Mouse (Mus musculus) limb, embryonic 11.5 days (tissue): ENCODE measurements around the gene Fam173a. TPM values are rescaled to one million over a fixed set of nuclear protein-coding genes. Genes with fewer than 3 reads are reported as not detected.
A peak's percentile ranks its signal among the peaks of the same experiment; 100 is the strongest.

Experiments used
- ATAC-seq: fragments of 200-750 bp; cut with Nextera tagmentation; 2 replicates; pipeline ENCODE4 v1.8.0; 2017; ENCODE audit warnings: low read depth; ENCODE audit not compliant: insufficient number of reproducible peaks, low FRiP score, low TSS enrichment
- DNase-seq: peaks from one replicate; pipeline ENCODE4 v3.0.0-alpha.2; 2015; ENCODE audit warnings: low spot score
- H3K27ac ChIP-seq: fragments of 300-500 bp; sonication (generic); replicated peaks from 2 replicates; pipeline ENCODE4 v1.5.1; 2014; ENCODE audit warnings: low read depth, mild to moderate bottlenecking, low read length
- H3K27me3 ChIP-seq: fragments of 300-500 bp; sonication (generic); 2 replicates; pipeline ENCODE4 v1.6.1; 2014; ENCODE audit warnings: mild to moderate bottlenecking, low read length, mixed read lengths; ENCODE audit not compliant: control insufficient read depth, insufficient read depth
- H3K36me3 ChIP-seq: fragments of 300-500 bp; sonication (generic); 2 replicates; pipeline ENCODE4 v1.6.1; 2014; ENCODE audit warnings: mild to moderate bottlenecking, low read length, moderate library complexity, mixed read lengths; ENCODE audit not compliant: control insufficient read depth, insufficient read depth
- H3K4me1 ChIP-seq: fragments of 300-500 bp; sonication (generic); 2 replicates; pipeline ENCODE4 v1.6.1; 2014; ENCODE audit warnings: low read length, mixed read lengths; ENCODE audit not compliant: control insufficient read depth, insufficient read depth
- H3K4me2 ChIP-seq: fragments of 300-500 bp; sonication (generic); 2 replicates; pipeline ENCODE4 v1.6.1; 2014; ENCODE audit warnings: low read depth, mild to moderate bottlenecking, moderate library complexity; ENCODE audit not compliant: severe bottlenecking
- H3K4me3 ChIP-seq: fragments of 300-500 bp; sonication (generic); 2 replicates; pipeline ENCODE4 v1.5.1; 2014; ENCODE audit warnings: low read depth, low read length
- H3K9ac ChIP-seq: fragments of 300-500 bp; sonication (generic); 2 replicates; pipeline ENCODE4 v1.6.1; 2014; ENCODE audit warnings: mild to moderate bottlenecking, low read length
- H3K9me3 ChIP-seq: fragments of 300-500 bp; sonication (generic); 2 replicates; pipeline ENCODE4 v1.6.1; 2016; ENCODE audit warnings: low read length; ENCODE audit not compliant: control insufficient read depth
- WGBS: fragments of 180-500 bp; shearing (Covaris S2); extraction: QIAGEN DNeasy Blood & Tissue Kit; methylation state at CpG from one replicate; pipeline ENCODE4 v1.1.7; 2014; 5-methylcytosine and 5-hydroxymethylcytosine counted together
- polyA plus RNA-seq: library from polyadenylated mRNA; unstranded; fragments of >200 nt; fragmentation: Nextera tagmentation; extraction: Ambion mirVana; gene quantifications from 2 replicates; pipeline ENCODE4 v1.2.1, GENCODE M21; 2014

The Fam173a gene
- polyA plus RNA-seq, 1 experiment from 2014 or later, result 53.4 TPM

- H3K4me1 ChIP-seq, result peaks cover 3% of the 10 kb centered on the region; the same call in 1 of the 2 replicates
- H3K4me3 ChIP-seq, result no peak overlapping the region
- ATAC-seq (no peak), DNase-seq (peak; percentile 60)
- H3K27ac ChIP-seq, result no peak overlapping the region
- no peak overlapping the region for H3K4me2 ChIP-seq
- H3K36me3 ChIP-seq, result no peaks in the 10 kb centered on the region
- WGBS, result 29% methylated on average over 5 of the region's 5 CpGs
- no peaks in the 10 kb centered on the region for H3K27me3 ChIP-seq
- no peaks in the 10 kb centered on the region for H3K9me3 ChIP-seq
- H3K9ac ChIP-seq, result no peak overlapping the region
Measured at GRCm38 (mm10) chr17:25765886-25766285, 26.8 kb downstream of the Fam173a start.

- 31% methylated on average over 3 of the region's 3 CpGs for WGBS
- Histone ChIP-seq H3K4me3 (no peak overlapping the region), H3K36me3 (no peaks in the 10 kb centered on the region), H3K27me3 (no peaks in the 10 kb centered on the region), H3K9ac (no peak overlapping the region), H3K27ac (no peak overlapping the region), H3K9me3 (no peaks in the 10 kb centered on the region), H3K4me1 (peaks cover 3% of the 10 kb centered on the region; the same call in 1 of the 2 replicates), H3K4me2 (no peak overlapping the region)
- DNase-seq (no peak), ATAC-seq (no peak)
Measured at GRCm38 (mm10) chr17:25762591-25762990, 30.1 kb downstream of the Fam173a start.

- WGBS, result 67% methylated on average over 4 of the region's 4 CpGs
- no peak overlapping the region for H3K9ac ChIP-seq
- no peak overlapping the region for H3K4me3 ChIP-seq
- ATAC-seq, result no peak
- H3K27ac ChIP-seq, result no peak overlapping the region
- no peaks in the 10 kb centered on the region for H3K27me3 ChIP-seq
- H3K4me2 ChIP-seq, result no peak overlapping the region
- peaks cover 3% of the 10 kb centered on the region; the same call in 1 of the 2 replicates for H3K4me1 ChIP-seq
- no peaks in the 10 kb centered on the region for H3K36me3 ChIP-seq
- no peak for DNase-seq
- no peaks in the 10 kb centered on the region for H3K9me3 ChIP-seq
Measured at GRCm38 (mm10) chr17:25761561-25761970, 31.1 kb downstream of the Fam173a start.

GRCm38 (mm10) chr17:25760148-25760547, 32.6 kb downstream of the Fam173a start:
- H3K9ac ChIP-seq, result no peak overlapping the region
- H3K27ac ChIP-seq, result no peak overlapping the region
- DNase-seq (no peak), ATAC-seq (no peak)
- H3K4me3 ChIP-seq, result no peak overlapping the region
- H3K4me1 ChIP-seq, result peaks cover 4% of the 10 kb centered on the region; the same call in 1 of the 2 replicates
- no peaks in the 10 kb centered on the region for H3K9me3 ChIP-seq
- 79% methylated on average over 8 of the region's 8 CpGs for WGBS
- no peaks in the 10 kb centered on the region for H3K27me3 ChIP-seq
- no peak overlapping the region for H3K4me2 ChIP-seq
- no peaks in the 10 kb centered on the region for H3K36me3 ChIP-seq

GRCm38 (mm10) chr17:25757691-25758090, 35.0 kb downstream of the Fam173a start:
- WGBS, result 78% methylated on average over 3 of the region's 3 CpGs
- Histone ChIP-seq H3K27ac (no peak overlapping the region), H3K36me3 (no peaks in the 10 kb centered on the region), H3K4me2 (no peak overlapping the region), H3K4me3 (no peak overlapping the region), H3K27me3 (no peaks in the 10 kb centered on the region), H3K4me1 (peaks cover 4% of the 10 kb centered on the region; the same call in 1 of the 2 replicates), H3K9me3 (no peaks in the 10 kb centered on the region), H3K9ac (no peak overlapping the region)
- ATAC-seq (no peak), DNase-seq (no peak)

GRCm38 (mm10) chr17:25756378-25757242, 36.1 kb downstream of the Fam173a start:
- H3K4me3 ChIP-seq, result no peak overlapping the region
- H3K9me3 ChIP-seq, result no peaks in the 10 kb centered on the region
- 79% methylated on average over 9 of the region's 9 CpGs for WGBS
- no peaks in the 10 kb centered on the region for H3K27me3 ChIP-seq
- no peak overlapping the region; the same call in 1 of the 2 replicates for H3K9ac ChIP-seq
- H3K36me3 ChIP-seq, result no peaks in the 10 kb centered on the region
- H3K27ac ChIP-seq, result no peak overlapping the region
- DNase-seq, result no peak
- H3K4me2 ChIP-seq, result no peak overlapping the region
- peaks cover 4% of the 10 kb centered on the region; the same call in 1 of the 2 replicates for H3K4me1 ChIP-seq
- no peak for ATAC-seq

- no peak for DNase-seq
- Histone ChIP-seq H3K27me3 (no peaks in the 10 kb centered on the region), H3K9ac (no peak overlapping the region), H3K4me2 (no peak overlapping the region), H3K27ac (no peak overlapping the region), H3K4me1 (peaks cover 4% of the 10 kb centered on the region; the same call in 1 of the 2 replicates), H3K4me3 (no peak overlapping the region), H3K9me3 (no peaks in the 10 kb centered on the region), H3K36me3 (no peaks in the 10 kb centered on the region)
- WGBS, result 44% methylated on average over 4 of the region's 4 CpGs
- ATAC-seq, result no peak
Measured at GRCm38 (mm10) chr17:25755627-25756377, 36.9 kb downstream of the Fam173a start.

- Histone ChIP-seq H3K4me1 (peaks cover 4% of the 10 kb centered on the region; the same call in 1 of the 2 replicates), H3K27me3 (no peaks in the 10 kb centered on the region), H3K4me2 (no peak overlapping the region), H3K4me3 (no peak overlapping the region), H3K9me3 (no peaks in the 10 kb centered on the region), H3K27ac (no peak overlapping the region), H3K9ac (no peak overlapping the region), H3K36me3 (no peaks in the 10 kb centered on the region)
- no peak for DNase-seq
- ATAC-seq, result no peak
- WGBS, result 75% methylated on average over 4 of the region's 4 CpGs
Measured at GRCm38 (mm10) chr17:25755086-25755485, 37.6 kb downstream of the Fam173a start.
